Mouse (Mus musculus) C3H10T1/2 (cell line): ENCODE measurements around the gene Rpp25. TPM values are rescaled to one million over a fixed set of nuclear protein-coding genes. Genes with fewer than 3 reads are reported as not detected.

Experiments
- polyA plus RNA-seq, 2 experiments: library from polyadenylated mRNA; unstranded; fragments of >200 nt; fragmentation: generic; extraction: Trizol; gene quantifications; one replicate each; pipeline ENCODE4 v1.2.1; 2012; ENCODE audit warnings: missing spikeins in 2 of 2

The Rpp25 gene
- under 1 TPM; 0.02 to 0.05 TPM for polyA plus RNA-seq

DNA sequence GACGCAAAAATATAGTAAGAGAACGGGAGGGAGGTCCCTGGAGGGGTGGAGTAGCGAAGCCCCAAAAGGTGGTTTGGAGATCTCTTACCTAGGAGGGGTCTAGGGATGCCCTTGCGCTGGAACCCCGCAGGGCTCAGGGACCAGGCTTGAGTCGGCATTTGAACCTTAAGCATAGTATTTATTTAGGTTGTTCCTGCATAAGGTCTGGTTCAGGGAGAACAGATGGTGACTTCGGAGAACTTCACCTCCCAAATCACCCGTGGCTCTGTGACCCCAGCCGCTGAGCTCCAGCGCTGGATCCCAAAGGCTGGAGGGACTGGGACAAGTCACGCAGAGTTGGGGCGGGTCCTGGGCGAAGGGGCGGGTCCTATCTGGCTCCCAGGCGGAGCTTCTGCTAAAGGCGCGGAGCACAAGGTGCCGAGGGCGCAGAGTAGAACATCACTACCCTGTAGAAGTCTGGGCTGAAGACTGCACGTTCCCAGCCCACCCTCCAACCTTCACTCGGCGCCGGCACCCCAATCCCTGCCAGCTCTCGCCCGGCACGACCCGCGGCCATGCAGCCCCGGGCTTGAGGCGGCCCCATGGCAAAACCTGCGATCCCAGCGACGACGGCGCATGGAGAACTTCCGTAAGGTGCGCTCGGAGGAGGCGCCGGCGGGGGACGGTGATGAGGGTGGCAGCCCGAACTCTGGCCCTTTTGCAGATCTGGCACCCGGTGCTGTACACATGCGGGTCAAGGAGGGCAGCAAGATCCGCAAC, at the start of gene Rpp25:
TSS of gene Rpp25 (plus strand) at position 405 of the 759 bp plus-strand sequence.

DNA sequence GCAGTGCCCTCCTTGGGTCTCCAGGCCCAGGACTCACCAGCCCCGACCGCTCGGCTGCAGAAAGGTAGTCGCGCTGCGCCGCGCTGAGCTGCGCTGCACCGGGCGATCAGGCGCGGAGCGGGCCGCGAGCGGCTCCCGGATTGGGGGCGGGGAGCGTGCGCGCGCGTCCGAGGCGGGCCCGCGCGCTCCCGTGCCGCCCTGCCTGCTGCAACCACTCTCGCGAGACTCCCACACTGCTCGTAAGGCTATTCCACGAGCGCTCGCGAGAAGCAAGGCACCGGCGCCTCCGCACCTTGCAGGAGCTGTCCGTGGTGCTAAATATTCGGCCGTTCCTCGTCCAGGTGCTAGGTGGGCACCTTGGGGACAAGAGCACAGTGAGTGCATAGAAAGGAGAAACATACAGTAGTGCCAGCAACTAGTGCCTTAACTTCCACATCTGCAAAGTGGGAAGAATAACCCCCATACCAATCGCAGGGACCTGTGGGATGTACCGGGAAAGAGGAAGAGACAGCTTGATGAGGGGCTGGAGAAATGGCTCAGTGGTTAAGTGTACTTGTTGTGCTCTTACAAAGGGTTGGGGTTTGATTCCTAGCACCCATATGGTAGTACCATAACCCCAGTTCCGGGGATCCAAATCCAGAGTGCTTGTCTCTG, 35.8 kb upstream of the Rpp25 start, which contains the start of gene Scamp5:
TSS of gene Scamp5 (minus strand) at position 165 of the 654 bp plus-strand sequence.

GRCm38 (mm10) chr9:57521056-57521911, 17.5 kb downstream of the Rpp25 start, which contains the start of gene Cox5a:
Cox5a (plus strand) TSS chr9:57521274.

GRCm38 (mm10) chr9:57537044-57537727, 33.4 kb downstream of the Rpp25 start, which contains the start of gene Fam219b:
Fam219b (plus strand) TSS chr9:57537528.

DNA sequence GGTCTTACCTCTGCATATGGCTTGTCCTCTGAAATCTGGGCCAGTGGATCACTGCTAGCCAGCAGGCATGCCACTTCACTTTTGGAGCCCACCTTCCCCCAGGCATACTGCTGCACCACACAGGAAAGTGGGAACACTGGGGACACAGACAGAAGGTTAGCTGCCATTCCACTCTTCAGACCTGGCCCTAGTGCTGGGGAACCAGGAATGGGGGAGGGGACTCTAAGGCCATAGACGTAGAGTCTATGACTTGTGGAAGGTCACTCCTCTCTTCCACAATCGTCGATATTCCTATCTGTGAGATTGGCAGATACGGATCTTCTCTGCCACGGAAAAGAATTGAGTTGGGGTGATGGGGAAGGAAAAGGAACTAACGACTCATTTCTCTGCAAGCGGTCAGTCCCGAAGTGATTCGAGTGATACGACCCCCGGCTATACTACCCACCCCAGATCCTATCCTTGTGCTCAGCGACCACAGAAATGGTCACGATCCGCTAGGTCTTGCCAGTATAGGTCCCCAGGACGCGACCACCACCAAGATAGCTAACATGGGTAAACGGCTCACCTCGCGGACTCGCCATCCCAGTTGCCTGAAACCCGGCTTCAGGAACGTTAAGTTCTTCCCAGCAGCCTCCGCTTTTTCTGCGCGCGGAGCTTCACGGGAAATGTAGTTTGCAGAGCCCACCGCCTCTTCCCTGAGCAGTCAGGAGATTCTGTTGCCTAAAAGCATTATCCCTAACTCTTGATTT, 48.5 kb downstream of the Rpp25 start, which contains the start of gene Mpi:
TSS of gene Mpi (minus strand) at position 625 of the 749 bp plus-strand sequence.

Other genes with a start within 250 kb of the Rpp25 start
- gene 1700017B05Rik, start 241.4 kb upstream of the Rpp25 start, polyA plus RNA-seq = 10 to 100 TPM; 34.2 to 47.3 TPM
- gene Ppcdc, start 63.9 kb upstream of the Rpp25 start, polyA plus RNA-seq = 10 to 100 TPM; 13.5 to 29.4 TPM
- gene Scamp5, start 36.0 kb upstream of the Rpp25 start, polyA plus RNA-seq = 1 to 10 TPM; 2.9 to 6.9 TPM
- gene Cox5a, start 17.2 kb downstream of the Rpp25 start, polyA plus RNA-seq = 100 to 1,000 TPM; 315 to 450 TPM
- gene Fam219b, start 33.5 kb downstream of the Rpp25 start, polyA plus RNA-seq = 10 to 100 TPM in 1 of 2 experiments, 1 to 10 TPM in 1; 5.1 to 17.4 TPM
- gene Mpi, start 48.7 kb downstream of the Rpp25 start, polyA plus RNA-seq = 10 to 100 TPM; 24.2 to 27.6 TPM
- gene Scamp2, start 56.9 kb downstream of the Rpp25 start, polyA plus RNA-seq = 10 to 100 TPM; 19.6 to 33.6 TPM
- gene Ulk3, start 85.4 kb downstream of the Rpp25 start, polyA plus RNA-seq = 1 to 10 TPM in 1 of 2 experiments, under 1 TPM in 1; 0.68 to 9.3 TPM
- under 1 TPM in 1 of 2 experiments, not detected in 1; 0.07 TPM for gene Cplx3, start 102.3 kb downstream of the Rpp25 start, polyA plus RNA-seq
- gene Lman1l, start 116.7 kb downstream of the Rpp25 start, polyA plus RNA-seq = under 1 TPM; 0.05 to 0.18 TPM
- 10 to 100 TPM; 59.7 to 79.1 TPM for gene Csk, start 149.6 kb downstream of the Rpp25 start, polyA plus RNA-seq
- not detected for gene Cyp1a2, start 179.7 kb downstream of the Rpp25 start, polyA plus RNA-seq
- under 1 TPM in 1 of 2 experiments, not detected in 1; 0.11 TPM for gene Cyp1a1, start 183.9 kb downstream of the Rpp25 start, polyA plus RNA-seq
- gene Edc3, start 204.5 kb downstream of the Rpp25 start, polyA plus RNA-seq = 10 to 100 TPM in 1 of 2 experiments, 1 to 10 TPM in 1; 7.7 to 13.8 TPM